Comparison of ENCODE assay signal across 24 mouse cellular contexts in genomic region chrX:85771303-85771702, GRCm38 (mm10). TPM values are rescaled to one million over a fixed set of nuclear protein-coding genes. Genes with fewer than 3 reads are reported as not detected.
A peak's percentile ranks its signal among the peaks of the same experiment; 100 is the strongest.
DNase-seq lines count a peak whose midpoint lies in the region; ATAC-seq and TF ChIP-seq lines count a peak whose summit lies in the region.
"Had no signal": no experiment of that assay in that cellular context is flagged by ENCODE, and none has a peak within 500 bp of the region (broad histone marks: within the 10 kb centered on the region; RNA-seq: fewer than 3 reads in every experiment).

No protein-coding gene starts in this region.

- 70% methylated on average over 3 of the region's 3 CpGs for WGBS in embryonic facial prominence, embryonic 14.5 days
- WGBS in embryonic facial prominence, embryonic 10.5 days = 83% methylated on average over 3 of the region's 3 CpGs
- 55% methylated on average over 3 of the region's 3 CpGs for WGBS in lung, postnatal 0 days

- H3K36me3 ChIP-seq in embryonic facial prominence, embryonic 14.5 days (ENCODE audit: control insufficient read depth, insufficient read depth, low read length) = no peaks in the 10 kb centered on the region
- H3K36me3 ChIP-seq in embryonic facial prominence, embryonic 10.5 days (replicated peaks) = no peaks in the 10 kb centered on the region
- no peaks in the 10 kb centered on the region for H3K36me3 ChIP-seq in lung, postnatal 0 days (ENCODE audit: insufficient read depth, low read length)
- H3K36me3 ChIP-seq: embryonic facial prominence, embryonic 13.5 days; forebrain, embryonic 10.5 days; heart, embryonic 10.5 days; hindbrain, embryonic 12.5 days had no signal

- no peaks in the 10 kb centered on the region for H3K27me3 ChIP-seq in embryonic facial prominence, embryonic 14.5 days (replicated peaks; ENCODE audit: control insufficient read depth, insufficient read depth, low read length)
- no peaks in the 10 kb centered on the region; the same call in 1 of the 2 replicates for H3K27me3 ChIP-seq in embryonic facial prominence, embryonic 10.5 days (replicated peaks; ENCODE audit: low read depth, poor library complexity, severe bottlenecking)
- no peaks in the 10 kb centered on the region for H3K27me3 ChIP-seq in lung, postnatal 0 days (replicated peaks; ENCODE audit: insufficient read depth, low read length)
- H3K27me3 ChIP-seq: embryonic facial prominence, embryonic 13.5 days; hindbrain, embryonic 12.5 days had no signal

- no peak for ATAC-seq in embryonic facial prominence, embryonic 14.5 days (ENCODE audit: low read depth)
- ATAC-seq in lung, postnatal 0 days = no peak
- ATAC-seq in megakaryocyte progenitor cell, adult 5-6 weeks (replicated peaks; ENCODE audit: poor library complexity) = 0 out of 2 replicates have a peak, but pooled peaks have one; percentile 8
- ATAC-seq: forebrain, embryonic 14.5 days; hindbrain, embryonic 16.5 days; inflammation-experienced regulatory T-cells, adult 6 months had no signal

- TF ChIP-seq CTCF in lung, postnatal 0 days (IDR thresholded peaks at IDR 0.05) = no peak

- no peak overlapping the region for H3K4me2 ChIP-seq in embryonic facial prominence, embryonic 14.5 days (ENCODE audit: low read depth, low read length)
- no peak overlapping the region for H3K4me2 ChIP-seq in lung, postnatal 0 days (replicated peaks; ENCODE audit: low read depth, low read length)
- H3K4me2 ChIP-seq: embryonic facial prominence, embryonic 13.5 days; hindbrain, embryonic 12.5 days had no signal

- no peak overlapping the region for H3K9ac ChIP-seq in embryonic facial prominence, embryonic 14.5 days (ENCODE audit: low read depth, low read length)
- no peak overlapping the region for H3K9ac ChIP-seq in lung, postnatal 0 days (replicated peaks; ENCODE audit: low read depth)
- H3K9ac ChIP-seq: embryonic facial prominence, embryonic 13.5 days; hindbrain, embryonic 12.5 days had no signal

- no peaks in the 10 kb centered on the region for H3K4me1 ChIP-seq in embryonic facial prominence, embryonic 14.5 days (ENCODE audit: control insufficient read depth, insufficient read depth, low read length)
- H3K4me1 ChIP-seq in embryonic facial prominence, embryonic 10.5 days = no peaks in the 10 kb centered on the region
- no peaks in the 10 kb centered on the region for H3K4me1 ChIP-seq in lung, postnatal 0 days (ENCODE audit: insufficient read depth, low read depth, low read length)
- H3K4me1 ChIP-seq: embryonic facial prominence, embryonic 13.5 days; forebrain, embryonic 10.5 days; heart, embryonic 10.5 days; hindbrain, embryonic 12.5 days had no signal

- TF ChIP-seq EP300 in lung, postnatal 0 days (IDR thresholded peaks at IDR 0.05) = no peak

- no peaks in the 10 kb centered on the region for H3K9me3 ChIP-seq in embryonic facial prominence, embryonic 14.5 days (ENCODE audit: control insufficient read depth, low read length)
- no peaks in the 10 kb centered on the region for H3K9me3 ChIP-seq in embryonic facial prominence, embryonic 10.5 days
- no peaks in the 10 kb centered on the region for H3K9me3 ChIP-seq in lung, postnatal 0 days (ENCODE audit: low read length)
- H3K9me3 ChIP-seq: embryonic facial prominence, embryonic 13.5 days; forebrain, embryonic 10.5 days; heart, embryonic 10.5 days; hindbrain, embryonic 12.5 days had no signal

- H3K27ac ChIP-seq in embryonic facial prominence, embryonic 14.5 days (replicated peaks; ENCODE audit: low read depth, low read length) = no peak overlapping the region
- no peak overlapping the region for H3K27ac ChIP-seq in embryonic facial prominence, embryonic 10.5 days (replicated peaks)
- H3K27ac ChIP-seq in lung, postnatal 0 days (ENCODE audit: low read length) = no peak overlapping the region
- H3K27ac ChIP-seq: embryonic facial prominence, embryonic 13.5 days; forebrain, embryonic 10.5 days; gastrocnemius, adult 2 months; heart, embryonic 10.5 days; hindbrain, embryonic 12.5 days had no signal

- peak; percentile 2 for DNase-seq in embryonic facial prominence, embryonic 14.5 days (ENCODE audit: low spot score)
- DNase-seq in embryonic facial prominence, embryonic 10.5 days (ENCODE audit: low spot score) = no peak
- DNase-seq in lung, postnatal 0 days (ENCODE audit: low spot score) = peak; percentile 14
- no peak for DNase-seq in lung, postnatal 4 days
- DNase-seq in layer of hippocampus, postnatal 10 days (ENCODE audit: low spot score in 2 of 2) = no peak
- DNase-seq in heart, adult 11 months = no peak
- DNase-seq: adrenal gland, adult 8-10 months; adrenal gland, postnatal 36 days; cerebellum, adult 2 months; cerebellum, postnatal 14 days; embryo, embryonic 11 days; gastrocnemius, adult 2 months; gastrocnemius, postnatal 25 days; heart, adult 18-20 months; heart, postnatal 10 days; heart, postnatal 4 days had no signal

- H3K4me3 ChIP-seq in embryonic facial prominence, embryonic 14.5 days (ENCODE audit: low read depth, low read length) = no peak overlapping the region
- H3K4me3 ChIP-seq in embryonic facial prominence, embryonic 10.5 days = no peak overlapping the region
- H3K4me3 ChIP-seq in lung, postnatal 0 days (ENCODE audit: low read depth, low read length) = no peak overlapping the region
- H3K4me3 ChIP-seq: embryonic facial prominence, embryonic 13.5 days; forebrain, embryonic 10.5 days; gastrocnemius, adult 2 months; heart, embryonic 10.5 days; hindbrain, embryonic 12.5 days had no signal

RNA-seq across cellular contexts. Expression of gene Gk, which starts 5.3 kb away (rescaled TPM):
- polyA plus RNA-seq in embryonic facial prominence, embryonic 14.5 days (2014; fragmentation: Nextera tagmentation; extraction: Ambion mirVana) = 8.8 and 9.3 TPM in 2 replicates
- 6.7 and 7.2 TPM in 2 replicates for polyA plus RNA-seq in embryonic facial prominence, embryonic 10.5 days (2016; fragmentation: Nextera tagmentation; extraction: Ambion mirVana)
- 8.7 and 11.5 TPM in 2 replicates for polyA plus RNA-seq in lung, postnatal 0 days (2015; fragmentation: Nextera tagmentation; extraction: Ambion mirVana)
- total RNA-seq in megakaryocyte progenitor cell, adult 5-6 weeks (2015) = 15.1 and 16.7 TPM in 2 replicates
- 16.2 and 17.2 TPM in 2 replicates for total RNA-seq in megakaryocyte progenitor cell, adult 5-6 weeks (2017)
- total RNA-seq in layer of hippocampus, postnatal 10 days (2021) = 10 to 100 TPM; 24.3 to 25.9 TPM

Comparison
In these comparisons a context has a peak if more than half of its experiments do, and no peak if none do; other contexts are left out.
1. DNase-seq: peak in embryonic facial prominence, embryonic 14.5 days (single experiment) and lung, postnatal 0 days (single experiment); none in embryonic facial prominence, embryonic 10.5 days (single experiment), lung, postnatal 4 days (0 of 2), layer of hippocampus, postnatal 10 days (0 of 2) and heart, adult 11 months (single experiment).